Mouse (Mus musculus) mouse trophoblast stem cell (cell line): ENCODE measurements around the gene Rbms2.
"Not testable (repeated sequence)": the region's sequence is repeated elsewhere in the genome, so short reads cannot be mapped to it uniquely, and the experiment has no call there.

Experiments used
- in situ Hi-C, 2 experiments: fragments of 300-500 bp; cut with MseI, MboI; formaldehyde crosslinking; loops; 2 replicates in 1 of 2; 3 replicates in 1 of 2; pipeline ENCODE4 v1.15.1; 2025

Gene Rbms2

GRCm38 (mm10) chr10:128179989-128180388, at the start of gene Rbms2:
Gene Rbms2 (minus strand): TSS chr10:128180297.
- in situ Hi-C loops: loop anchor here (5.0 to 10.0 kb wide), 2 partner anchors 38 to 85 kb away; partner anchors contain the start of gene Baz2a (in 1 of the 2)

- in situ Hi-C loops: no loop called here
Measured at GRCm38 (mm10) chr10:128228009-128228408, 47.9 kb upstream of the Rbms2 start.

GRCm38 (mm10) chr10:128227592-128227991, 47.5 kb upstream of the Rbms2 start:
- in situ Hi-C loops: no loop called here

- in situ Hi-C loops: no loop called here
Measured at GRCm38 (mm10) chr10:128225538-128225937, 45.4 kb upstream of the Rbms2 start, which contains the start of gene Mip. Gene Mip (plus strand): TSS chr10:128225838.

GRCm38 (mm10) chr10:128225064-128225463, 45.0 kb upstream of the Rbms2 start:
- in situ Hi-C loops: no loop called here

GRCm38 (mm10) chr10:128221533-128222286, 41.6 kb upstream of the Rbms2 start:
- in situ Hi-C loops: no loop called here

GRCm38 (mm10) chr10:128218387-128219117, 38.5 kb upstream of the Rbms2 start:
- in situ Hi-C loops: no loop called here

- in situ Hi-C loops: no loop called here
Measured at GRCm38 (mm10) chr10:128214981-128215380, 34.9 kb upstream of the Rbms2 start.

GRCm38 (mm10) chr10:128214112-128214511, 34.0 kb upstream of the Rbms2 start:
- in situ Hi-C loops: not testable (repeated sequence)

GRCm38 (mm10) chr10:128212871-128213323, 32.8 kb upstream of the Rbms2 start:
- in situ Hi-C loops: no loop called here

GRCm38 (mm10) chr10:128212148-128212547, 32.1 kb upstream of the Rbms2 start:
- in situ Hi-C loops: no loop called here

- in situ Hi-C loops: no loop called here
Measured at GRCm38 (mm10) chr10:128211390-128212108, 31.5 kb upstream of the Rbms2 start, which contains the start of gene Spryd4. Gene Spryd4 (minus strand): TSS chr10:128211807.

- in situ Hi-C loops: no loop called here
Measured at GRCm38 (mm10) chr10:128210954-128211353, 30.9 kb upstream of the Rbms2 start.

- in situ Hi-C loops: no loop called here
Measured at GRCm38 (mm10) chr10:128210131-128210530, 30.0 kb upstream of the Rbms2 start.

- in situ Hi-C loops: no loop called here
Measured at GRCm38 (mm10) chr10:128209311-128210009, 29.4 kb upstream of the Rbms2 start.

- in situ Hi-C loops: no loop called here
Measured at GRCm38 (mm10) chr10:128208326-128208725, 28.2 kb upstream of the Rbms2 start.

- in situ Hi-C loops: no loop called here
Measured at GRCm38 (mm10) chr10:128204941-128205340, 24.8 kb upstream of the Rbms2 start.

- in situ Hi-C loops: no loop called here
Measured at GRCm38 (mm10) chr10:128201856-128202255, 21.8 kb upstream of the Rbms2 start.

- in situ Hi-C loops: no loop called here
Measured at GRCm38 (mm10) chr10:128194551-128195461, 14.7 kb upstream of the Rbms2 start.

- in situ Hi-C loops: no loop called here
Measured at GRCm38 (mm10) chr10:128194024-128194550, 14.0 kb upstream of the Rbms2 start, which contains the start of gene Gls2. Gene Gls2 (plus strand): TSS chr10:128194457.
